Mouse (Mus musculus) ovary, adult 18-20 months (tissue): Measurements from ENCODE around the gene Gas6.

Experiments
- DNase-seq: peaks from one replicate; pipeline ENCODE4 v3.0.0; 2022; ENCODE audit warnings: low spot score, mixed read lengths

The Gas6 gene

DNA sequence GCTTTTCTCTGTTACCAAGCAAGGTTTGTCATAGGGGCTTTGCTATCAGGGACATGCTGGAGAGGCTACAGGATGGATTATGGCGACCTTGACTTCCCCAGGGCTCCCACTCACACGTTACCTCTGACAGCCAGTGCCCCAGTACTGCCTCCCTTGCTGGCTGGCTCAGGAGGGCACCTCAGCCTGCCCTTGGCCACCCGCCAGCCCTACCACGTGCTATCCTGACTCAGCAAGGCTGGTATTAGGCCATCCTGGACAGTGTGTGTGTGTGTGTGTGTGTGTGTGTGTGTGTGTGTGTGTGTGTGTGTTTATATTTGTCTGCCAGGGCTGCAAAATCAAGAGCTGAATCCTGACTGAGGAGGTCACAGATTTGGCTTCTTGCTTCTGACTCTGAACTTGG, 12.6 kb upstream of the Gas6 start:
- DNase-seq: peak; percentile 93

DNA sequence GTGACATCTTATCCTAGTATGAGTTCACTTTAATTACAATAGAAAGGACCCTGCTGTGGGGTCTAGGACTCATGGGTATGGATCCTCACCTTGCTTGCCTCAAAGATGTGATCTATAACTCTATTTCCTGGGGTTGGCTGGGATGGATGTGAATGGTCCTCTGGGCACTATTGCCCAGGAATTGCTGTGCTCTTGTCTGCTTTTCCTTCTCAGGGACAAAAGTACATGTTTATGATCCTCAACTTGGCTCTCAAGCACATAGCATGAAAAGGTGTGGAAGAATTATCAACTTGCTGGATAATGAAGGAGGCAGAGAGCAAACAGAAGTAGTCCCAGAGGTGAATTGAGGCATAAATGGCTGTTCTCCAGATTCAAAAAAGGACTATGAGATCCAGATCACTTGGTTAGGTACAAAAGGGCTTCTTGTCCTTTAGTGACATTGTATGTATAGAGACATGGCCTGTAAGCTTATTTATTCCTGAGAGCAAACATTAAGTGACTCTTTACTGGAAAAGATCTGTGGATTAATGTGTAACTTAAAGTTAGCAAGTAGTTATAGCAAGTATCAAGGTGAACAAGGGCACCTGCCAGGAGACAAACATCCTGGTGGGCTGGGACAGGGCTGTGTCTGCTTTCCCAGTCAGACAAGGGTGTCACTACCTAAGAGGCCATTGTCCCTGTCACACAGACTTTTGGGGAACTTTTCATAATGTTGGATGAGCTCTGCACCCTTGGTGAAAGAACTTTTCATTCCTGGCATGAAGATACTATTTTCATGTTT, 10.8 kb upstream of the Gas6 start:
- DNase-seq: no peak

DNA sequence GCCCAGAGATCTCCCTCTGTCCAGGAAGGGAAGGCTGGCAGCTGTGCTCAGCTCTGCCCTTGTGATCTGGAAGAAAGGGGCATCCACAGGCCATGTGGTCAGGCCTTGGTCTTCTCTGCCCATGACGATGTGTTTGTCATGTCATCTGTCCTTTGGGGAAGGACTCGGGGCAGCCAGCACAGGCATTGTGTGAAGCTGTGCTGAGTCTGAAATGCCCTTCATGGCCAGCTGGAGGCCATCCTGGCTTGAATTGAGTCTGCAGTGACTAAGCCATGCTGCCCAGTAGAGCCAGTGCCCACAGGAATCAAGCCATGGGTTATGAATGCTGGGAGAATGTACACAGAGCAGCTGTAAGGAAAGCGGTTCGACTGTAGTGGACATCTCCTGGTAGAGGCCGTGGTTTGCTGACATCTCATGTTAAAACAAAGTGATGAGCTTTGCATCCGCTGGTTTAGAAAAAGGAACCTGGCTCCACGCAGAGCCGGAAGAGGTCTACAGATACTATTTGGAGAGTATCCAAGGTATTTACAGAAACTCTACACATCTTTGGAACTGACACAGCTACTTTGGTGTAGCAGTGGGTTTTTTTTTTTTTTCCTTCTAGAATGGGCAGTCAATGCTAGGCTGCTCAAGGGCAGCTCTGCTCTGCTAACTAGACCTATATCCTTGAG, 9.8 kb upstream of the Gas6 start:
- DNase-seq: peak; percentile 57

DNA sequence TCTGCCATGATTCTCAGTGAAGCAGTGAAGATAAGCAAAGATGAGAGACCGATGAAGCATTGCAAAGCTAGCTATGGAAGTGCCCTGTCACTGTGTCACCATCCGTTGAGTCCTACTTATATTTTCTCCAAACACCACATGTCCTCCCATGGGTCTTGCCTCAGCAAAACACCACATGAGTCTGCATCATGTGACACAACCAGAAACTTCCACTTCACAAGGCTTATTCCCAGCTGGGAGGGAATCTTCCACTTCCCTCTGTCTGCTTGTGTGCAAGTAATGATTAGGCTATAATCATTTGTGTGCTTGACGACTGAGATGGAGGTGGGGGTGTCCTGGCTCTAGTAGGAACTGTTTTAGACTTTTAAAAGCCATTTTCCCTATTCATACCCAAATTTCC, 6.9 kb upstream of the Gas6 start:
- DNase-seq: no peak

DNA sequence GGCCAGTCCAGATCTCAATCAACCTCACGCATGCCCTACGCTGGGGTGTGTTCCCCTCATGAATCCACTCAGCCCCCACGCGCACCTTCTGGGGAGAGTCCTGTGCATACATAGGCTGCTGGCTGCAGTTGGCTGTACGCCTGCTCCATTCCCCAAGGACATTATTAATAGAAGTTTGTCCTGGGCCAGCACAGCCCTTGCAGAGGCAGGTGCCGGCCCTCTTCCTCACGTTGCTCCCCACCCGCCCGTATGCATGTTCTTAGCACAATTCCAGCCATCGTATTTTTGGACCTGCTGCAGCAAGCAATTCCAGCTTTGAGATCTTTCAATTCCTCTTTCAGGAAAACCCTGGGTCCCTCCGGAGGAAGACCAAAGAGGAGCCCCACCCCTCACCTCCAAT, 1.3 kb downstream of the Gas6 start:
- DNase-seq: no peak

DNA sequence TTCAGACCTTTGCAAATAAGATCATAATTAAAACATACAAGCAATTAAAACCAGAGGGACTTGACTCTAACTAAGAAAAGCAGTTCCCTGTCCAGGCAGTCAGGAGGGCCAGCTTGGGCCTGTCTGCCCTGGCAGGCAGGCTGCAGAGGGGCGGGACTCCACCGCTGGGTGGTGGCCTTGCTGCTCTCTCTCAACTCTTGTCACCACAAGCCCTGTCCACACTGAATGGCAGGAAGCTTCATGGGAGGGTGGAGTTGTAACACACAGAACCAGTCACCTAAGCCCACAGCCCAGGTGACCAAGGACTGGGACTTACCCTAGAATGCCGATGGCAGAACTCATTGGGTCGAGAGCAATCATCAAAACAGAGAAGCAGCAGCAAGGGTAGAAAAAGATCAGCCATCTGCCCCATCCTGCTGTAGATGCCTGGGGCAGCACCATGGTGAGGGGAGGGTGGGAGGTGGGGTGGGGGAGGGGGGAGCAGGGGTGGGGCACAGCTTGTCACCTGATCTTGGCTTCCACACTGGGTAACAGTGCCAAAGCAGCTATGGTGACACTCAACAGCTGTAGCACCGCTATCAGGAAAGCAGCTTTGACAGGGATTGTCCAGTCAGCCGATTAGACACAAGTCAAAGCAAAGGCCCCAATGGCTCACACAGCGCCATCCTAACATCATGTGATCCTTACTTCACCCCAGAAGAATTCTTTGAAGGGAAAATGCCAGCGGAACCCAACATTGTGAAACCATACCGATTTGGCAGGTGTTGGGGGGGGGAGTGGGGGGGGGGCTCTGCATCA, 1.9 kb downstream of the Gas6 start:
- DNase-seq: peak; percentile 55

DNA sequence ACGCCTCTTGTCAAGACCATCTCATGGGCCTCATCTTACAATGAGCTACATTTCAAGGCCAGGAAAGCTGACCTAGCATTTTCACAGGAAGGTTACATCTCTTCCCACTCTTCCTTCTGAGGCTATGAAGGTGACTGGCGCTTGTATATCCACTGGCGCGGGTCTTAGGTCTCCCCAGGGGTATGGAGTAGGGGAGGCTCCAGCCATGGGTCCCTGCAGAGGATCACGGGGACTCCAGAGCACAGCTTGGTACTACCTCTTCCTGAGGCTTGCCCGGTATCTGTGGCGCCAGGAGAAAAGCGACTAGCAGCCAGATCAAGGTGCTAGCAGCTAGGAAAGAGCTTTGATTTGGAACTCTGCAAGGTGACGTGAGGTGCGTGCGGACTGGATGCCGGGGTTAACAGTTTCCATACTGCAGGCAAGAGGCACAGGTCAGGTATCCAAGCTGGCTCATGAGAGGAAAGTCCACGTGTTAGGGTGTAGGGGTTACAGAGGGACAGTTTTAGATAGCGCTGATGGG, 2.7 kb downstream of the Gas6 start:
- no peak for DNase-seq

DNA sequence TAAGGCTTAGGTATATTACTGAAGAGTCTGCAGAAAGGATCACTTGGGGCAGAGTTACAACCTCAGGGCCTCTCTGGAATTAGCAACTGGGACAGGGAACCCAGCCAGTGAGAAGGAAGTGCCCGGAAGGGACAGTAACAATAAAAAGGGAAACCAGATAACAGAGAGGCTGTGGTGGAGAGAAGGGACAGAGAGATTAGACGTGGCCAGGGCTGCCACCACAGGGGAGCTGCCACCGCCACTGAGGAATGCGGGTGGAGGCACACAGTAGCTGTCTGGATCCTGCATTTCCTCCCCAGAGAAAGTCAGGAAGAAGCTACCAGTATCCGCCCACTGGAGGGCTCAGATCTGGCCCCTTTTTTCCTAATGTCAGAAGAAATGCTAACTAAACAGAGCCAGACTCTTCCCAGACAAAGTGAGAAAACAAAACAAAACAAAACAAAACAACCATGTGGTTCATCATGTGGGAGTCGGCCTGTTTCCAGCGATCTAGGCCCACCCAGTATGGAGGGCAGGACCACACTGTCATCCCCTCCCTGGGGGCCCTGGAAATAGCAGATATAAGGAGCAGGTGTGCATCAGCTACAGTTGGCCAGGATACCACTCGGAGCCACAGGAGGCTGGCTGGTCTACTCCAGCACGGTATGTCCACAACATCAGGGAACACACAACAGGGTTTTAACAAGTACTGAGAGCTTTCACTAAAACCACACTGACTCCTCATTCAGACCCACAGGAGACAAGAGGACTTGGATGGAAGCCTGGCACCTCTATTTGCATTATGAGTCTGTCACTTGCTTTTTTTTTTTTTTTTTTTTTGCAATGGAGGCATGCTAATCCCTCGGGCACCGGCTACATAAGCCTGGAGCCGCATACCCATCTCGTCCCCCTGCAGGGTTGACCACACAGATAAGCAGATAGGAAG, 4.0 kb downstream of the Gas6 start:
- DNase-seq: no peak

DNA sequence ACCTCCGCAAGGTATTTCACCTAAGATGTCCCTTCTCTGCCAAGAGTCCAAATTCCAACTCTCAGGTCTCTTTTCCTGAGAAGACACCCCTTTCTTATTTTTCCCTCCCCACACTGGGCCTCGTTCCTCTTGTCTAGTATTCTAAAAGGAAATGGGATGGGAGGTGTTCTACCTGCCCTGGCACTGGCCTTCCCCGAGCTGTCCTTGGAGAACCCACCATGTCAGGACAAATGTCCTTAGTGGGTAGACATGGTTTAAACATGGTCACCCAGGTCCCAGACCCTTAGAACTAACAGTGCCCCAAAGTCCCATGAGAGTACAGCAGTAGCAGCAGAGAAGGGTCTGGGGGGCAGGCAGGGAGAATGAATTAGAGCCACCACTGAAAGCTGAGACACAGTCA, 4.9 kb downstream of the Gas6 start:
- no peak for DNase-seq

DNA sequence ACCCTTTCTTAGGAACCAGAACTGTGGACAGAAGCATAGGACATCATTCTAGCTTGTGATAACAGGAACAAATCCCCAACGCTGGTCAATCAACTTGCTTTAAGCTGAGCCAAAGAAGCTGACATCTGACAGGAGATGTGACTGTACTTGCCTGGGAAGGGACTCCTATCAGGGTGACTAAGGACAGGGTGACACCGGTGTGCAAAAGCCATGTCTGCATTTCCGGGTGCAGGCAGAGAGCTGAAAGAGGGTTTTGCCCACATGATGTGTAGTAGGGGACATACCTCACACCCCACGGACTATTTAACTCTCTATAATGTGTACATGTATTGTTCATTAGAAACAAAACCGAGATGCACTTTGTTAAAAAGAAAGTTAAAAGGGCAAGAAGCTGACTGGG, 11.1 kb downstream of the Gas6 start:
- DNase-seq: no peak

DNA sequence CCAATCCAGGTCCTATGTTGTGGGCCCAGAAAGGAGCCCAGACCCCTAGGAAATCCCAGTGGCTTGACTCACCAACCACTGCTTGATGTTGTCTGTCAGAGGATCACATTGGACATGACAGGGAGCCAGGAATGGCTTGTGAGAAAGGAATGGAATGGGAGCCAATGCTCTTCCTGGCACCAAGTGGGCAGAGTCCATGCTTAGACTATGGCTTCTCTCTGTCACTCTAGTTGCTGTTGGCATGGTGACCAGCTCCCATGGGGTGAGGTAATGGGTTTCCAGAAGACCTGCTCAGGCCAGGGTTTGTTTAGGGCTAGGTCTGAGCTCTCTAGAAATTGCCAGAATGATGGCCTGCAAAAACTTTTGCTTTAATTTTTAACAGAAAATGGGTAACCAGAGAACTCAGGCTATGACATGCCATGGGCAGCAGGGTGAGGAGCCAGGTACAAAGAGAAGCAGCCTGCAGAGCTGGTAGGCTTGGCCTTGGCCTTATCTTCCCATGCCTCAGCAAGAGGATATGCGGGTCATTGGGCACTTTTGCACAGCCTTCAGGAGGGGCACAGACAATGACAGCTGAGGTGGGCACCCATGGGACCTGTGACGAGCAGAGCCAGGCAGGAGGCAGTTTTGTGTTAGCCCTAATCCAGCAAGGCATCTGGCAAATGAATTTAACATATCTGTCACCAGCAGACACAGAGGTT, 12.0 kb downstream of the Gas6 start:
- DNase-seq: no peak

DNA sequence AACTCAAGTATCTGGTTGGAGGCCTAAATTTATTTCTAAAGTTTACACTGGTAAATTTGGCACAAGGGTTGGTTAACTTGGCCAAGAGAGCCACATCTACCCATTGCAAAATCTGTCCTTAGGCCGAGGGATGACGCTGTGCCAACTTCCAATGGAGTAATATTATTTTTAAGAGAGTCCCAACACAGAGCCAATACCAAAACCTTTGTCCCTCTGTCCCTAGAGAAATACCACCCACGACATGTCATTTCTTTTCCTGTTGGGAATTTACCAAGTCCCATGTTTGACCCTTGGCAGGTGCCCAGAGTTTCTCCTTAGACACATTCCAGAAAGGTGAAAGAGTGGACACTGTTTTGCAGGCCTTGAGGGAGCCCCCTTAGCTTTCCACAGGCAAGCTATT, 12.7 kb downstream of the Gas6 start:
- DNase-seq: no peak

DNA sequence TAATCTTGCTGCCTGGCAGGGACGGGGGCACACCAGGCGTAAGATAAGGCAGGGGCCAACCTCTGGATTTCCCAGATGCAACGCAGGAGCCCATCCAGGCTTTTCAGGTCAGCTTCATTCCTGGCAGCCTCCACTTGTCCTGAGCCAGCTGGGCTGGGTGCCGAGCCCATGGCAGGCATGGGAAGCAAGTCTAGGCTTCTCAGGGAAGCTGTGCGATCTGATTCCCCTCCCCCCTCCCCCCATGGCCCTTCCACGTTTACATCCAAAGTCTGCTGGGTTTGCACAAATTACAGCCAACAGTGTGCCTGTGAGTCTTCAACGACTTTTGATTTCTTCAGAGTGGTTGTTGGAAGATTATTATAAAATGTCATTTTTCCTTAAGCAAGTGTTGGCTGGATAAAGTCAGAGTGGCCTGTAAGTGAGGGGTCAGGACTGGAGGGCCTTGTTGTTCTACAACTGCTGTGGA, 13.2 kb downstream of the Gas6 start:
- DNase-seq: no peak

DNA sequence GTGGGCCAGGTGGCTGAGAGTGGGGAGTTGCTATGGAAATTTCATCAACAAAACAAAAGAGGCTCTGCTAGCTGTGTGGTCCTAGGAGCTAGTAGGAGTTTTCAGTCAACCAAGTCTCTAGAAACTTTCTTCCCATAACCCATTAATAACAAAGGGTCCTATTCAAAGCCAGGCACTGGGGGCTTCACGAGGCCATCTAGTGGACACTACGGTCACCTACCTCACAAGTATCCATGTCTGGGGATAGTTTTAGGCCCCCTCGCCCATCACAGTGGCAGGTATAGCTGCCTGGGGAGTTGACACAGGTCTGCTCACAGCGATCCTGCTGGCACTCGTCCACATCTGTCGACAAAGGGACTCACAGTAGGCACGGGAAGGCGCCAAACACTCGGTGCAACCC, 18.4 kb downstream of the Gas6 start:
- DNase-seq: no peak

DNA sequence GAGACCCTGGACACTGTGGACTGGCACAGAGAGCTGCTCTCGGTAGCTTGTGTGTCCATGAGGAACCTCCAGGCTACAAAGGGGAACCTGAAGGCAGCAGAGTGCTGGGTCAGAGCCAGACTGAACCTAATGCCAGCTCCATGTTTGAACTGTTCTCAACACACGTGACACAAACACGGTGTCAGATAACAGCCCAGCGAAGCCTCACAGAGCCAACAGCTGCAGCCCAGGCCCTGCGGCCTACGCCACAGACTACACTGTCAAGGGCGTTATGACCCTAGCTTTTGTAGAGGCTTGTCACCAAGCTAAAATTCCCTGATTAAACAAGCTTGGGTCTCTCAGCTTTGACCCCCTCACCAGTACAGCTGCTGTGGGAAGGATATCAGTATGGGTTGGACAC, 22.0 kb downstream of the Gas6 start:
- peak; percentile 78 for DNase-seq

DNA sequence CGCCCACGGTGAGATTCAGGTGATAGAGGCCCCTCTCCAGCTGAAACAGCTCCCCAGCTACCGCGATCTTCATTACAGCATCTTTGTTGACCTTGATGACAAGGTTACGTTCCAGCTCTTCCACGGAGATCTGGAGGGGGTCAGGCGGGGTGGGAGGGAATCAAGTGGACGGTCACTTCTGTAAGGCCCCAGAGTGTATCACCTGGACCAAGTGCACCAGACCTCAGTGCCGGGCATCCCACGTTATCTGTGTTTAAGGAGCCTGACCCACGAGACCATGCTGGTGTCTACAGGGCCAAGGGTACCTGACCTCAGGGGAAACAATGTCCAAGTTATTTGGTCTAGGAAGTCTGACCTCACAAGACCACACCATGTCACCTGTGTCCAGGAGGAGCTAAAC, 22.8 kb downstream of the Gas6 start:
- no peak for DNase-seq

DNA sequence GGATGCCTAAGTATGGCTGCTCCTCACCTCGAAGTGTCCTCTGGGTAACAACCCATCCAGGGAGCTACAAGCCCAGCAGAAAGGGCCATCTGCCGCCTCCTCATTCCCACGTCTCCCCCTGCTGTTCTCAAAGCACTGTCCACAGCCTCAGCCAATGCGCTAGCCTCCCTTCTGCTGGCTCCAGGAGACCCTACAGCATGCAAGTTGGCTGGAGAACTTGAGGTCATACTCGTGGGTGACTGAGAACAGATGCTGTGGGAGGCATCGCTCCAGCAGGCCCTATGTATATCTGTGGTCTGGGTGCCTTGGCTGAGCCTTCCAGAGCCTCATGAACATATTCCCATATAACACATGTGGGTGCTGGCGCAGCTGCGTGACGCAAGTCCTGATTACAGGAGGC, 25.6 kb downstream of the Gas6 start:
- no peak for DNase-seq

DNA sequence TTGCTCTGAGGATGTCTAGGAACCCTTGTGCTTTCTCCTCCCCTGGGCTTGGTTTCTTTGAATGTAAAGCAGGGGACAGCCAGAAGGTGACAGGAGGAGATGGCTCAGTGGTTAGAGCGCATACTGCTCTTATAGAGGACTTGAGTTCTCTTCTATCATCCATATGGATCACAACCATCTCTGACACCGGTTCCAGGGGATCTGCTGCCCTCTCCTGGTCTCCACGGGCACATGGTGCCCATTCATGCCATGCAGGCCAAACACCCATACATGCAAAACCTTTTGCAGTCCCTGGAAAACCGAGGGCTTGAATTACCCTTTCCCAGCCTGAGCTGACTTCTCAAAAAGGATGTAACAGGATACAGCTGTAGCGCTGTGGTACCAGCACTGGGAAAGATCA, 27.3 kb downstream of the Gas6 start:
- DNase-seq: no peak

DNA sequence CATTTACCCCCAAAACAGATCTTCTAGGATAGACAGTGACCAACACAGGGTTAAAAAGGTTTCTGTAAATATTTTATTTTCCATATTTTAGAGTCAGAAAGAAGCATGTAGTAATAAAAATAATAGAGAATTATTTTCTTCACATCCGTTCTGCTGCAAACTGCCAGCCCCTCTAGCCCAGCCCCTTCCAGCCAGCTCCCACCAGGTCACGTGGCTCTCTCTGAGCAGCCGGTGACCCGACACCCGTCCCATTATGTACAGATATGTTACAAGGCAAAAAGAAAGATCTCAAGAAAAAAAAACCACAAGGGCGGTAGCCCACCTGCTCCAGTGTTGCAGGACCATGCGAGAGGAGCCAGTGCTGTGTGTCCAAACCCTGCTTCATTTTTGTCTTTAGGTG, 29.0 kb downstream of the Gas6 start:
- no peak for DNase-seq

DNA sequence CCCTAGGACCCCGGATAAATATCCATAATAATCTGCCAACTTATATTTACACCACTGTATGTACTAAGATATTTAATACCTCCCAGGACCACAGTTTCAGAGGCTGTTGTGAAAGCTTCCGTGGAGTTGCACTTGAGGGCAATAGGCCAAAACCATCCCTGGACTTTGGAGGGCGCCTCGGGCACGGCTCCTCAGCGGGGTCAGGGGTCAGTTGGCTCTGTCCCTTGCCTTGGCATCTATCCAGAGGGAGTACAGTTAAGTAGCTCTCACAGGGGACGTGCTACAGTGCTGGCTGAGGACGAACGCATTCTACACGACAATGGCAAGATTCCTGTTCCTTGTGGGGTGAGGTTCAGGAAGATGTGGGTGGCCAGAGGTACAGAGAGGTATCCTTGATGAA, 31.9 kb downstream of the Gas6 start:
- DNase-seq: peak; percentile 66

DNA sequence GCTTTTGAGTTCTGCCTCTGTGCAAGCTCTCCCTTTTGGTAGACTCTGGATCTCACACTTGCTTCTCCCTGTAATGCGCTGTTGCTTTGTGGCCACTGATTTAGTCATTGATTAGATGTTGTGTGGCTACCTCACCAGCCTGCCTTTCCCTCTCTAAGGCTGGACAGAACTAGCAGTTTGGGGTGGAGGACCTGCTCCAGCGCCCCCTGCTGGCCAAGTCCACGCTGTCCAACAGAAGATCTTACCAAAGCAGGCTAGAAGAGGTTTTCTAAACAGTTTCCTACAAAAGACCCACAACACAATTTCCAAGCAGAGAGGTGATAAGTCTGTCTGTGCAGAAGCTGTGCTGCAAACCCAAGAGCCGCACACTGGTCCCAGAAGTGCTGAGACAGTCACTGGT, 32.4 kb downstream of the Gas6 start:
- DNase-seq: peak; percentile 61
